Comparison of ENCODE assay signal across 18 mouse cellular contexts in the genomic region with DNA sequence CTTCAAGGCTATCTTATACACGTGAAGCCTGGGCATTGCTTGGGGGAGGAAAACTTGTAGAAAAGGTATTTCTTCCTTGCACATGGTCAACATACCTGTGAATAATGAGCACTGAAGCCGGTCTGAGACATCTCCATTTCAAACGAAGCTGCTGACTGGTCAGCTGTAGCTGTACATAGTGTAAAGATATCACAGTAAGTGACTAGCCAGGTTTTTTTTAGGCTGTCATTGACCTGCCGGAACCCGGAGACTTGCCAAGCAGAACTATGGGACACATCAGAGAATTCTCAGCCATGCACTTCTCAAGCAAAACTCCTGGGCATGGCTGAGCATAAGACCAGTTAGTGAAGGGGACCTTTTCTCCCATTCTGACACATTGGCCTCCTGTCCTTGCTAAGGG.
"Had no signal": no experiment of that assay in that cellular context is flagged by ENCODE, and none has a peak within 500 bp of the region (broad histone marks: within the 10 kb centered on the region; RNA-seq: fewer than 3 reads in every experiment).

No protein-coding gene starts in this region.

- H3K36me3 ChIP-seq: midbrain, embryonic 10.5 days; midbrain, embryonic 12.5 days; neural tube, embryonic 13.5 days; neural tube, embryonic 15.5 days had no signal

- H3K4me2 ChIP-seq: lung, embryonic 14.5 days; midbrain, embryonic 12.5 days; neural tube, embryonic 13.5 days; neural tube, embryonic 15.5 days had no signal

- H3K9ac ChIP-seq: lung, embryonic 14.5 days; midbrain, embryonic 12.5 days; neural tube, embryonic 13.5 days; neural tube, embryonic 15.5 days had no signal

- H3K27me3 ChIP-seq: midbrain, embryonic 12.5 days; neural tube, embryonic 13.5 days; neural tube, embryonic 15.5 days had no signal

- ATAC-seq: midbrain, embryonic 16.5 days had no signal

- H3K9me3 ChIP-seq: midbrain, embryonic 10.5 days; midbrain, embryonic 12.5 days; neural tube, embryonic 13.5 days; neural tube, embryonic 15.5 days had no signal

- DNase-seq: lung, embryonic 14.5 days; lung, postnatal 10 days; lung, postnatal 4 days; midbrain, embryonic 14.5 days; retina, postnatal 1 day; right cerebral cortex, adult 18-20 months; right cerebral cortex, postnatal 25 days; right cerebral cortex, postnatal 4 days; spleen, adult 18-20 months; thymus, adult 18-20 months; thymus, postnatal 14 days; thymus, postnatal 36 days had no signal

- H3K4me3 ChIP-seq: midbrain, embryonic 10.5 days; midbrain, embryonic 12.5 days; myocyte; neural tube, embryonic 13.5 days; neural tube, embryonic 15.5 days had no signal

- H3K27ac ChIP-seq: midbrain, embryonic 10.5 days; midbrain, embryonic 12.5 days; neural tube, embryonic 13.5 days; neural tube, embryonic 15.5 days had no signal
